Mouse (Mus musculus) left cerebral cortex, postnatal 10 days (tissue): ENCODE results near the gene Armh3. TPM values are rescaled to one million over a fixed set of nuclear protein-coding genes. Genes with fewer than 3 reads are reported as not detected.
"Not testable (repeated sequence)": the region's sequence is repeated elsewhere in the genome, so short reads cannot be mapped to it uniquely, and the experiment has no call there.

ENCODE experiments used
- DNase-seq, 2 experiments: peaks; one replicate each; pipeline ENCODE4 v3.0.0; 2021 to 2022; ENCODE audit warnings: low spot score in 2 of 2, mixed read lengths in 1 of 2; ENCODE audit errors: extremely low spot score in 1 of 2
- intact Hi-C: fragments of 180-260 bp; cut with DNase I; formaldehyde crosslinking; loops from one replicate; pipeline ENCODE4 v1.15.1; 2025
- total RNA-seq, 2 experiments: library from RNA; stranded (reverse); gene quantifications; 2 replicates each; pipeline ENCODE4 v1.2.3; 2021

The Armh3 gene
- total RNA-seq, 2 experiments from 2014 or later = 22.9 to 24.6 TPM

DNA sequence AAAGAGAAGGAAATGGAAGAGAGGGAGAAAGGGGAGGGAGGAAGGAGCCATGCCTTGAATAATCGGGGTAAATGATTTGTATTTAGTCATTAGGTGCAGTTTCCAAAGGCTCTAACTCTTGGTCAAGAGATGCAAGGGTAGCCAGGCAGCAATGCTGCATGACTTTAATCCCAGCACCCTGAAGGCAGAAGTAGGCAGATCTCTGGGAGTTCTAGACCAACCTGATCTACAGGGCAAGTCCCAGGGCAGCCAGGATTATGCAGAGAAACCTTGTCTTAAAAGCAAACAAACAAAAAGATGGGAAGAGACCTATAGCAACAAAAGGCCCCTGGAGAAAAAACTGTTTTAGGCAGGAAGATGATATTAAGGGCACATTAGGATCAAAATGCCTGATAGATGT is 1.1 kb upstream of the Armh3 start:
- intact Hi-C loops = no loop called here
- no peak for DNase-seq

DNA sequence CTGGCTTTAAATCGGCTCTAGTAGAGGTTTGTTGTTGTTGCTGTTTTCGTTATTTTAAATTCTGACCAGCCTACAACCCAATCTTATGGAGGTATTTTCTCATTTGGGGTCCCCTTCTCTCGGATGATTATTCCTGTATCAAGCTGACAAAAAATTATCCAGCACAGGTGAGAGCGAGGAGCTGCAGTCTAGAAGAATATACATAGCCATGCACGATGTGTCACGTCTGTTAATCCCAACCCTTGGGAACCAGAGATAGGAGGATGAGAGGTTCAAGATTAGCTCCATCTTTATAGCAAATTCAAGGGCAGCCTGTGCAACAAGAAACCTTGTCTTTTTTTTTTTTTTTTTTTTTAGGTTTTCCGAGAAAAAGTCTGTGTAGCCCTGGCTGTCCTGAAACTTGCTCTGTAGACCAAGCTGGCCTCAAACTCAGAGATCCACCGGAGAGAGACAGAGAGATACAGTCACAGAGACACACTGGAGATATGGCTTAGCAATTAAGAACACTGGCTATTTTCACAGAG is 468 bp upstream of the Armh3 start:
- intact Hi-C loops = no loop called here
- DNase-seq = no peak

DNA sequence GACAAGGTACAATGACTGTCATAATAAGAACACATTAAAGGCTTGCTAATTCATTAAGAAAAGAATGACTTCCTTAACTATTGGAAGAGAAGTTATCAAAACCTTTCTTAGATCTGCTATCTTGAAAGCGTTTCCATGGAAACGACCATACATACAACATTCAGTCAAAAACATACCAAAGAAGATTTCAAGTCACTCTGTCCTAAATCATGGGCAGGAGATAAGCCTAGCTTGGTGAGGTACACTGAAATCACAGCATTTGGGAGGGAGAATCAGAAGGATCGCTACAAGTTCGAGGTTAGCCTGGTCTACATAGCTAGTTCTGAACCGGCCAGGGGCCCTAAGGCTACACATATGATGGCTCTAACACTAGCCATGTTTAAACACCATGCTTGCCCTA is 923 bp downstream of the Armh3 start:
- intact Hi-C loops = no loop called here
- DNase-seq = no peak

DNA sequence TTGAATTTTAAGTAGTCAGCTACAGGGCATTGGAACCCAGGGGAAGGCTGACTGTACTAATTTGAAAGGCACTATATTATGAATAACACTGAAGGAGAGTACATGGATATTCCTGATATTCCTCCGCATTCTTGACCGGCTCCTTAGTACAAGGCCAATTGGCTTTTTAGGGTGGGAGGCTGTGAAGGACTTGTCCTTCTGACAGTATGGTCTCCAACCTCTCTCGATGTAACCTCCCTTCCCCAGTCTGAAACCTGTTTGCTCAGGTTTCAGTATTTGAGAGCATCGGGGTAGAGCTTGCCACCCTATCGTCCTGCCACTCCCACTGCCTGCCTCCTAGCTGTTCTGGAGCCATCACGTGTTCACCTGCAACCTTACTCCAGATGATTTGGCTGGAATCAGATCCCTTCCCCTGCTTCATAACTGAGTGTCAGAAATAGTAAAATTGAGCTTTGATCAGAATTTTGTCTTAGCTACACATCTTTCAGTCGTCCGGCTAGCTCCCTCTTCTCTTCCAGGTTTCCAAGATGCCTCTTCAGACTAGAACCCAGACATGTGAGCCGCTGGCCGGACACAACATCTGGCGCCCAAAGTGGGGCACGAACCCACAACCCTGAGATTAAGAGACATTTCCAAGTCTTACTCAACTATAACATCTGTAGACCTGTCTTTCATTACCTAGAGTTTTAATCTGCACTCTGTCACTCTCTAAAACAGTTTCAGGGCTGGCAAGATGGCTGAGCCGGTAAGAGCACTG is 4.1 kb downstream of the Armh3 start:
- intact Hi-C loops = no loop called here
- DNase-seq = no peak

DNA sequence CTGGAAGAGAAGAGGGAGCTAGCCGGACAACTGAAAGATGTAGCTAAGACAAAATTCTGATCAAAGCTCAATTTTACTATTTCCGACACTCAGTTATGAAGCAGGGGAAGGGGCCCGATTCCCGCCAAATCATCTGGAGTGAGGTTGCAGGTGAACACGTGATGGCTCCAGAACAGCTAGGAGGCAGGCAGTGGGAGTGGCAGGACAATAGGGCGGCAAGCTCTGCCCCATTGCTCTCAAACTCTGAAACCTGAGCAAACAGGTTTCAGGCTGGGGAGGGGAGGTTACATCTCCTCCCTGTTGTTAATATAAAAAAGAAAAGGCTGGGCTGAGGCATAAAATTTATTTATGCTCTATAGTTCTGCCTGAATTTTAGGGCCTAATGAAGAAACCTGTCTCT is 4.8 kb downstream of the Armh3 start:
- intact Hi-C loops, DNase-seq: not testable (repeated sequence)

DNA sequence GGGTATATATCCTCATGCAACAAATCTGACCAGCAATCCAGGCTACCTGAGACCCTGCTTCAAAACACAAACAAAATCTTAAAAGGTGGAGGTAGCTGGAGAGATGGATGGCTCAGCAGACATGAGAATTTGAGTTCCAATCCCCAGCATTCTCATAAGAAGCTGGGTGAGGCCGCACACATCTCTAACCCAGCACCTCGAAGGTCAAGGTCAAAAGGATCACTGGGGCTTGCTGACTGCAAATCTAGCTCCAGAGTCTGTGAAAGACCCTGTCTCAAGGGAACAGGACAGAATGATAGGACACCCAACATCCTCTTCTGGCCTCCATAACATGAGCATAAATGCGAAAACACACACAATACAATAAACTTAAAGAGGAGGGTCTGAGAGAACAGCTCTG is 7.1 kb downstream of the Armh3 start:
- DNase-seq = no peak
- intact Hi-C loops = no loop called here

DNA sequence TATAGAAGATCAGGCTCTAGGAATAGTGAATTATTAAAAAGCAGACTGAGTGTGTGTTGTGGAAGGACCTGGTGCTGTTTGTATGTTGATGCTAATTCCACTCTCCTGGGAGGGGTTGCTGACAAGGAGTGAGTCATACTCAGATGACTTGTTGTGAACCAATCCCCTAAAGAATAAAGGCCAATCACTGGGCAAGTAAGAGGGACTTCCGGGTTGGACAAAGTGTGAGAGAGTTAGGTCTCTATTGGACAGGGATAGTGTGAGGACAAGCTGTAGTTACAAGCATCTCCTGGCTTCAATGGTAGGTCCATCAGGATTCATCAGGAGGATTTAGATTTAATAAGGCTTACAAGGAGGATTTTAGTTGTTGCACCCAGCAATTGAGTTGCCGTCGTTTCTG is 10.1 kb downstream of the Armh3 start:
- DNase-seq = no peak
- intact Hi-C loops = no loop called here

DNA sequence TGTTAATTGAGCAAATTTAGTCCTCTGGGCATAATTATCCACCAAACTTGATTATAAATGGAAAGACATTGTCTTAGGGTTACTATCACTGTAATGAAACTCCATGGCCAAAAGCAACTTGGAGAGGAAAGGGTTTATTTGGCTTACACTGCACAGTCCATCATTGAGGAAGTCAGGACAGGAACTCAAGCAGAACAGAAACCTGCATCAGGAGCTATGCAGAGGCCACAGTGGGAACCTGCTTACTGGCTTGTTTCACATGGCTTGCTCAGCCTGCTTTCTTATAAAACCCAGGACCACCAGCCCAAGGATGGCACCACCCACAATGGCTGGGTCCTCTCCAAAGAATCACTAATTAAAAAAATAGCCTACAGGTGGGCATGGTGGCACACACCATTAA is 13.9 kb downstream of the Armh3 start:
- DNase-seq = no peak
- intact Hi-C loops = no loop called here

DNA sequence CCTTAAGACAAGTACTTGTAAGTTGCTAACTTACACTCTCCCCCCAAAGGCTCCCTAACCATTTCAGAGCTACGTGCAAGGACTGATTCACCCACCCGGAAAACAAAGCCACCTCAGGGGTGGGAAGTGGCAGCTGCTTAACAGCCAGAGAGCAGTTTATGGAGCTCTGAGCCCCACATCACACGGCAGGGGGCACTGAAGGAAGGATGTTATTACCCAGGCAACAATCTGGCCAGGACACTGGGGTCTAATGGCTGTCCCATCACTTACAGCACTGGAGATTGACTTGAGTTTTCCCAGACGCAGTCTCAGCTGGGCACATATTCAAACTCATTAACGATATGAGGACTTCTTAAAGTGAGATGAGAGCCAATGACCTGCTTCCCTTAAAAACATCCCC is 37.5 kb downstream of the Armh3 start:
- intact Hi-C loops = no loop called here

DNA sequence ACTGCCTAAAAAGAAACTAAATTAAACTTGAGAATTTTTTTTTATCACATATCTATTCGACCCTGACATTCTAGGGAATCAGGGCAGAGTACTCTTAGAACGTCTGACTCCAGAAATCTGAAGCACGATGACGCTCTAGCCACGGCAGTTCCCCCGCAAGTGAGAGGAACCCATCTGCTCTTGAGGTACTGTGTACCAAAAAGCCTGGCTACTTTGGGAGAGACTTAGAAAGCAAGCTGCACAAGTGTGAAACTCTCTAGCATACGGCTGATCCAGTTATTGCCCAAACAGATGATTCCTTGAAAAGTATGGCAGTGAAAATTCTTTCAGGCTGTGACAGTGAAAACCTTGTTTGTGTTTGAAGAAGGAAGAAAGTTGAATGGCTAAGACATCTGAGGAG is 41.6 kb downstream of the Armh3 start:
- DNase-seq = peak in 1 of 2 experiments; percentile 56
- intact Hi-C loops = no loop called here

More for the DNA sequence above, 37.5 kb downstream of the Armh3 start:
- no peak for DNase-seq

DNA sequence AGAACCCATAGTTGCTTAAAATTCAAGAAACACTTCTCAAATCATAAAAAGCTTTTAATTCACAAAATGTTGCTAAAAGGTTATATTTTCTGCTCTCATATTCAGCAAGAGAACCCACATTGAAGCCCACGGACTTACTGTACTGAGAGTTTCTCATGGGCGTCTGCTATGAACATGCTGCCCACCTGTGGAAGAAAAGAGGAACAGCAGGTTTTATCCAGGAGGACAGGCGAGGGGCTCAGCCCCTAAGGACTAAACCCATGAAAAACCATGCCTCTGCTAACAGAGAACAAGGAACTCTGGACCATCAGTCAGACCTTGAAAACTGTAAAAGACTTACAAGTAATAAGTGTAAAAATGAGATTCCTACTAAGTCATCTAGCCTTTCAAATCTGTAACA is 45.0 kb downstream of the Armh3 start:
- peak in 1 of 2 experiments; percentile 65 for DNase-seq
- intact Hi-C loops = loop anchor here (2.0 kb wide), 1 partner anchor 140 kb away; no protein-coding TSS in a partner anchor

DNA sequence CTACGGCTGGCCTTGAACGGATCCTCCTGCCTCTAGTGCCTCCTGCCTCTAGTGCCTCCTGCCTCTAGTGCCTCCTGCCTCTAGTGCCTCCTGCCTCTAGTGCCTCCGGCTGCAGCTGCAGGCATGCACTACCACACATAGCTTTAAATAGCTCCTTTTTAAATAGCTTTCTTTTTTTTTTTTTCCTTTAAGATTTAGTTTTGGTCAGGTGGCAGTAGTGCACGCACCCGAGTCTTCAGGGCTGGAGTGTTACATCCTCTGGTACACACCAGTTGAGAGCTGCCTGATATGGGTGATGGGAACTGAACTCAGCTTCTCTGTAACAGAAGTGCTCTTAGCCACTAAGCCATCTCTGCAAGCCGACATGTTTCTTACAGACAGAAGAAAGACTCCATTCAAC is 49.1 kb downstream of the Armh3 start:
- intact Hi-C loops = no loop called here
- DNase-seq = no peak

DNA sequence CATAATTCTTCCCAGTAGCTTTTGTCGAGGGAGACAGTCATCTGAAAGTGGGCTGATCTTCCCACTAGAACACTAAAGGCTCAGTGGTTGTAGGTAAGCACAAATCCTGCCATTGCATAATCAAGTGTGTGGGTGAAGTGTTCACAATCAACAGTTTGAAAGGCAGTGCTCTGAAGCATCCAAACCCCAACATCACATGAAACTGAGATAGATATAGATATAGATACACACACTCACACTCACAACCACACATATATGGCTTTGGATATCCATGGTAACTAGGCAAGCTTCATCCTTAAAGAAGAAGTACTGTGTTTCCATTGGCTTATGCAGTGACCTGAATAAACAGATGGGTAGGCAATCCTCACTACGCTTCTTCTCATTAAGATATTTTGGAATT is 50.5 kb downstream of the Armh3 start:
- DNase-seq = peak in 1 of 2 experiments; percentile 21
- intact Hi-C loops = no loop called here

DNA sequence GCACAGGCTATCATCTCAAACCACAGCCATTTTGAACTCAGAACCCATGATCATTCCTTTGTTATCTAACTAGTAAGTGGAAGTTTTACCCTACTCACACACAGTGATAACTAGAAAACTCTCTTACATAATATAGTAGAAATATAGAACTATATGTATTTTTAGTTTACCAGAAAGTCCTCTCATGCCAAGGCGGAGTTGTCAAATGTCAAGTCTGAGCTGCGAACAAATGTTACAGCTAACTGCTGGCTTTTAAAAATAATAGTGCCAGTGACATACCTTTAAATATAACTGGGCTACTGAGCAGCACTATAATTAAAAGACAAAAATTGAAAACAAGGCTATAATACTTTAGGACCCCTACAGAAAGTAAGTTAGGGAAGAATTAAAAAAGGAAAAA is 51.0 kb downstream of the Armh3 start:
- intact Hi-C loops = no loop called here
- no peak for DNase-seq

DNA sequence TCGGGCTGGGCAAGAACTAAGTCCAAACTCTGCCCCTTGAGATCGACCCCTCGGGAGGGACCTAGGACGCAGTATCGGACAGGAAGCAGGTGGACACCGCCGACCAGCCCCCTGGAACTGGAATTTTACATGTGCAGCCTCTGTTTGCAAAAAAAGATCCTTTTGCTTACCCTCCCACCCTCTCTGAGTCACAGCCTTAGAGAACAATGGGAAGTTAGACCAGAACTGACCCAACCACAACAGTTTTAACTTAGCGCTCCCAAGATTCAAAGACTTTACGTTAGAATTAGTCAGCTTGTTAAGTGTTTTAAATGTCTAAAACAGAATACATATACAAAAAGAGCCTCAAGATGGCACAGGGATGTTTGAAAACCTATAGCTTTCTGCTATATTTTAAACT is 51.7 kb downstream of the Armh3 start:
- intact Hi-C loops = no loop called here

DNA sequence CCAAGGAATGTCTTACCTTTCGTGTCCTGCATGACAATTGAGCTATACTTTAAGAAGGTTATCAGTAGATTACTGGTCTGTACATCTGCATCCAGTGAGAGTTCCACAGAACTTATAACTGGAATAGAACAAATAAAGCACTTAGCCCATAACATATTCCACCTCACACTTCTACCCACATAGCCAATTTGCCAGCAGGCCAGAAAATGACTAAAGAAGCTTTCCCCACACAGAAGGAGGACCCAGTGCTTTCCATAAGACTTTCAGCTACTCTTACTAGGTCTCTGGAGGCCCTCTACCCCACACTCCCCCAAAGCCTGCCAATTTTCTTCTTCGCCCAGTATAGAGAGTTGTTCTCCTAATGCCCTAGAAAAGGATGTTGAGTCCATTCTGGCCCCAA is 52.3 kb downstream of the Armh3 start:
- DNase-seq = no peak
- intact Hi-C loops = no loop called here

More for the DNA sequence above, 51.7 kb downstream of the Armh3 start:
- no peak for DNase-seq

DNA sequence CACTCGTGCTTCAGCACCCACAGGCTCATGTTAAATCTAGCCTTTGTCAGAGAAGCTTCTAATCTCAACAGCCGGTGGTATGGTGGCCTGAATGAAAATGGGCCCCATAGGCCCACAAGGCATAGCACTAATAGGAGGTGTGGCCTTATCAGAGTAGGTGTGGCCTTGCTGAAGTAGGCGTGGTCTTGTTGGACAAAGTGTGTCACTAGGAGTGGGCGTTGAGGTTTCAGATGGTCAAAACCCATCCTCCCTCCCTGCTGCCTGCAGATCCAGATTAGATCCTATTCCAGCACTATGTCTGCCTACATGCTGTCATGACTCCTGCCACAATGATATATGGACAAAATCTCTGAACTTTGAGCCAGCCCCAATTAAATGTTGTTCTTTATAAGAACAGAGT is 54.5 kb downstream of the Armh3 start:
- intact Hi-C loops = no loop called here
- no peak for DNase-seq

DNA sequence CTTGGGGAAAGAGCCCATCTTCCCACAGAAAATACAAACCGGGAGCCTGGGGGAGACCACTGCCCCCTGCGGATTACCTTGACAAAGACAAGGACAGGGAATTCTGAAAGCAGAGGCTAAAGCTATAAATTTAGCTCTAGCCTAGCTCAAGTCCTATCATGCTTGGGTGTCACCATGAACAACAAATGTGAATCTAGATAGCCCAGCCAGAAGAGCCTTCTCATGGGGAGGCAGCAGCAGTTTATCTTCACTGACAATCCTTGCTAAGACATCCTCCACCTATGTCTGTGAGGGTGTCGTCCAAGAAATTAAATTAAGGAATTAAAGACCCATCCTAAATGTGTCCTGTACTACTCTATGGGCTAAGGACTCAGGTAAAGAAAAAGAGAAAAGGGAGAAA is 60.2 kb downstream of the Armh3 start:
- intact Hi-C loops = no loop called here
- DNase-seq = no peak

DNA sequence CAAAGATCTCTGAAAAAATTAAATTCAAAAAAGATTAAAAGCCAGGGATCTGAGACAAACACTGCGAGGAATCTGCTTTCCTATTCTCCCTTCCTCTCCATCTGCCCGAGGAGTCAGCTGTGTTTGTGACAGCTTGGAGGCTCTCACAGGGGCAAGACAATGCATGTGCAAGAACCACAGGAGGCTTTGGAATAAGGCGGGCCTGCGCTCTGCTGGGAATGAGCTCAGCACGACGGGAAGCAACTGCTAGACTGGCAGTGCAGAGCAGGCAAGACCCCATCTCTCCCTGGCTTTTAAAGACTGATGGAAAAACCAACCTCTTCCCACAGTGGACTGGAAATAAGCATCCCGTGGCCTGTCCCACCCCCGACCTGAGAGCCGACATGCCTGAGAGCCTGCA is 60.8 kb downstream of the Armh3 start:
- peak in 1 of 2 experiments; percentile 45 for DNase-seq
- intact Hi-C loops = no loop called here

DNA sequence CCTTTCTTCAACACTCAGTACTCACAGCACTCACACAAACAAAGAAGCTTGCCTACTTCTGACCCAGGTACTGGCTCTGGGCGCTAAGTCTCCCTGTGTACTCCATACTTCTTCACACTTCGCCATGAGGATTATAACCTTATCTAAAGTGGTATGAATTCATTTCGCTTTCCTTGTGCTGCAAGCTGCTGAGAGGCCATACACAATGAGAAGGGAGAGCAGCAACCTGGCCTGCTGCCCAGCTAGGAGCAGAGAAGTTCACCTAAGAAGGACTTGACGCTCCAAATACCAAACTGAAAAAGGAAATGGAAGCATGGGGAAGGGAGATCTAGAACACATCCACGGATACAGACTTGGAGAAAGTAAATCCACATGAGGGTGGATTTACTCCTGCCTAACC is 71.1 kb downstream of the Armh3 start:
- DNase-seq = no peak
- intact Hi-C loops = no loop called here

DNA sequence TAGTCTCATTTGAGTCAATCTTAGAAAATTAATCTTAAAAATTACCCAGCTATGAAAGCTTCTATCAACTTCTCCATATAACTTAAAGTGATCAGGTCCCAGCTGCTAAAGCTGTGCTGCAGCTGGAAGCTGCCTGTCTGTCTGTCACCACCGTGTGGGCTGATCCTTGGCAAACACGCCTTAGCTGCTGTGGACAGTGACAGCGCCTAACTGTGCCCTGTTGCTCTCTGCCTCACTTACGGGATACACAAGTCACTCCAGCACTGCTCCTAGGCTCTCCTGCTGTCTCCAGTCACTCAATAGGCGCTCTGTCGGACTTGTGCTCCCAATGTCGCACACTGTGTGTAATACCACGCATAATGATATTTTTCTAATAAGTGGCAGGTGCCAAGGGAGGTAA is 71.9 kb downstream of the Armh3 start:
- intact Hi-C loops = no loop called here
- DNase-seq = no peak
